Mouse (Mus musculus): ENCODE data around the gene Hes3.

DNA sequence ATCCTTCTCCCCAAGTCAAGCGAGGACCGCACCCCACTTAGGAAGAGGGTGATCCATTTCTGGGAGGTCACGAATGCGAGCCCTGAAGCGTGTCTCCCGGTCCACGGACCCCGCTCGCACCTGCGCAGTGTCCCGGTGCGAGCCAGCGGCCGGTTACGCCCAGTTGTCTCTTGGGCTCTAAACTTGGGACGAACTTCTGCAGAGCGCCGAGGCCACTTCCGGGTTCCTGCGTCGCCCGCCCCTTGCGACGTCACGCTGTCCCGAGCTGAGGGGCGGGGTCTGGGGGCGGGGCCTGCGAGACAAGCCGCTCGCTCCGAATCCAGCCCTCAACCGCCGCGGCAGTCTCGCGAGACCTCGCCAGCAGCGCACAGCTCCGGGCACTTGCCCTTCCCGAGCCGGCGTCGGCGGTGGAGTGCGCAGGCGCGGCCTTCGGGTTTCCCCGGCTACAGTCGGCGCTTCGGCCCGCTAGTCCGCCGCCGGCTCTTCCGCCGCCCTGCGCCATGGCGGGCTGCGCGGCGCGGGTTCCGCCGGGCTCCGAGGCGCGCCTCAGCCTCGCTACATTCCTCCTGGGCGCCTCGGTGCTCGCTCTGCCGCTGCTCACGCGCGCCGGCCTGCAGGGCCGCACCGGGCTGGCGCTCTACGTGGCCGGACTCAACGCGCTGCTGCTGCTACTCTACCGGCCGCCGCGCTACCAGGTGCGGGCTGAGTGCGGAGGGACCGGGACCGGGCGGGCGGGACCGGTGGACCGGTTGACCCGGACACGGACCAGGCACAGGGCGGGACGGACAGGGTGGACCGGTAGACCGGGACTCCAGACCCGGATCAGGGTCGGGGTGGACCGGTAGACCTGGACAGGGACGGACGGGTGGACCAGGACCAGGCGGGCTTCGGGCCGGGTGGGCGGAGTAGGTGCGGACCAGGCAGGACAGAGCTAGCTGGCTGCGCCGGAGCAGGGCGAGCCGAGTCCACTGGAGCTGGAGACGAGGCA lies 5.7 kb upstream of the Hes3 start, which contains the start of gene Icmt:
- TF ChIP-seq CTCF (IDR thresholded peaks at IDR 0.05; ENCODE audit: borderline replicate concordance, insufficient read depth, low read depth, low read length) (no peak), POLR2A (IDR thresholded peaks at IDR 0.05; ENCODE audit: borderline replicate concordance, insufficient read depth, low read length) (peak; percentile 40; the same call in 1 of the 2 replicates)
